Mouse (Mus musculus): ENCODE results near the gene Ap5z1. TPM values are rescaled to one million over a fixed set of nuclear protein-coding genes. Genes with fewer than 3 reads are reported as not detected.

The Ap5z1 gene
- polyA plus RNA-seq, 1 experiment from 2014 or later: 14.3 TPM

- Histone ChIP-seq H3K4me3 (no peak overlapping the region), H3K27me3 (no peaks in the 10 kb centered on the region), H3K9ac (no peak overlapping the region), H3K4me2 (no peak overlapping the region), H3K36me3 (peaks cover 31% of the 10 kb centered on the region), H3K27ac (replicated peaks) (no peak overlapping the region), H3K4me1 (replicated peaks) (no peaks in the 10 kb centered on the region), H3K9me3 (no peaks in the 10 kb centered on the region)
- ATAC-seq (ENCODE audit: low FRiP score, low read depth): no peak
- 48% methylated on average over 10 of the region's 10 CpGs for WGBS
Observed at GRCm38 (mm10) chr5:142457345-142457744, 6.4 kb upstream of the Ap5z1 start.

- Histone ChIP-seq H3K4me1 (replicated peaks) (peaks cover 7% of the 10 kb centered on the region), H3K9ac (no peak overlapping the region), H3K27me3 (no peaks in the 10 kb centered on the region), H3K27ac (replicated peaks) (no peak overlapping the region), H3K4me3 (no peak overlapping the region), H3K36me3 (peaks cover 24% of the 10 kb centered on the region), H3K9me3 (no peaks in the 10 kb centered on the region), H3K4me2 (no peak overlapping the region)
- no peak for ATAC-seq (ENCODE audit: low FRiP score, low read depth)
- WGBS: 90% methylated on average over 17 of the region's 17 CpGs
Observed at GRCm38 (mm10) chr5:142458791-142459557, 4.8 kb upstream of the Ap5z1 start.

DNA sequence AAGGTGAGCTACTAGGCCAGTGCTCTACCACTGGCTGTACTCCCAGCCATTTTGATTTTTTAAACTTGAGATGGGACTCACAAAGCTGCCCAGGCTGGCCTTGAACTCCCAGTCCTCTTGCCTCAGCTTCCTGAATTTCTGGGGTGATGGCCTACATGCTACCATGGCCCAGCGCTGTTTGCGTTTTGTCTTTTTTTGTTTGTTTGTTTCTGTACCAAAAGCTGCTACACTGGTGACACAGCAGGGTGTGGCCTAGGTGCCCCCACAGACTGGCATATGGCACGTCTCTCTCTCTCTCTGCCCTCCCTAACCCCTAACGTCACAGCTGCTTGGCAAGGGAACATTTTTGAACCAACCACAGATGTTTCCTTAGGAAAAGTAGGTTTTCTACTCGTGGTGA is 3.9 kb upstream of the Ap5z1 start:
- Histone ChIP-seq H3K9me3 (no peaks in the 10 kb centered on the region), H3K9ac (no peak overlapping the region), H3K4me1 (replicated peaks) (peaks cover 14% of the 10 kb centered on the region), H3K4me2 (no peak overlapping the region), H3K27ac (replicated peaks) (no peak overlapping the region), H3K4me3 (no peak overlapping the region), H3K27me3 (no peaks in the 10 kb centered on the region), H3K36me3 (peaks cover 23% of the 10 kb centered on the region)
- ATAC-seq (ENCODE audit: low FRiP score, low read depth): no peak
- 62% methylated on average over 5 of the region's 5 CpGs for WGBS

GRCm38 (mm10) chr5:142461942-142462640 is 1.7 kb upstream of the Ap5z1 start:
- Histone ChIP-seq H3K4me2 (no peak overlapping the region), H3K27ac (replicated peaks) (no peak overlapping the region), H3K9me3 (no peaks in the 10 kb centered on the region), H3K27me3 (no peaks in the 10 kb centered on the region), H3K9ac (no peak overlapping the region), H3K4me3 (no peak overlapping the region), H3K36me3 (peaks cover 12% of the 10 kb centered on the region; the same call in 1 of the 2 replicates), H3K4me1 (replicated peaks) (peaks cover 18% of the 10 kb centered on the region)
- 98% methylated on average over 7 of the region's 7 CpGs for WGBS
- ATAC-seq (ENCODE audit: low FRiP score, low read depth): no peak

DNA sequence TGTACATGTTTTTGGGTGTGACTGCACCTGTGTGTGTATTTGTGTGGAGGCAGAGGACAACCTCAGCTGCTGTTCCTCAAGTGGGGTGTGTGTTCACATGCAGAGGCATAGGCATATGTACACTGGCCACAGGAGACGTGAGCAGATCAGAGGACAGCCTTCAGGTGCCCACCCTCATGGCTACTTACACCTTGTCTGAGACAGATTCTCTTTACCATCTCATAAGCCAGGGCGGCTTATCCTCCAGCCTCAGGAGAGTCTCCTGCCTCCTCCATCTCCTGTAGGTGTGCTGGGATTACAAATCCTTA is 1.1 kb upstream of the Ap5z1 start:
- 89% methylated on average over 2 of the region's 2 CpGs for WGBS
- no peak overlapping the region for H3K9ac ChIP-seq
- no peaks in the 10 kb centered on the region for H3K9me3 ChIP-seq

DNA sequence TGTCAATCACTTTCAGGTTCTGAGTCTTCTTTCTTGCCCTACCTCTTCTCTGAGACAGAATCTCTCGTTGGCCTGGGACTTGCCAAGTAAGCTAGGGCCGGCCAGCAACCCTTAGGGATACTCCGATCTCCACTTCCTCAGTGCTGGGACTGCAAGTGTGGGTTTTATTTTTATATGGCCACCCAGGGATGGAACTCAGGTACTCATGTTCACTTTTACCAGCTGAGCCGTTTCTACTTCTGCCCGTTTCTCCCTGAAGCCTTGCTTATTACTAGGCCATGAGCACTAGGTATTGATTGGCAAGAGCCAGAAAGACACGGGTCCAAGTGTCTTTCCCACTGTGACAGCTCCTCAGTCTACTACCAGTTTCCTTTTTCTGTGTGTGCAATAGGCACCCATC is 733 bp upstream of the Ap5z1 start:
- 82% methylated on average over 6 of the region's 6 CpGs for WGBS
- no peak for ATAC-seq (ENCODE audit: low FRiP score, low read depth)
- peak overlapping the region; percentile 90 for H3K27ac ChIP-seq (replicated peaks)
- H3K27me3 ChIP-seq: no peaks in the 10 kb centered on the region
- no peaks in the 10 kb centered on the region for H3K9me3 ChIP-seq
- peak overlapping the region; percentile 87 for H3K4me3 ChIP-seq
- 0 out of 2 replicates have a peak, but pooled peaks cover 6% of the 10 kb centered on the region for H3K36me3 ChIP-seq
- peaks cover 18% of the 10 kb centered on the region for H3K4me1 ChIP-seq (replicated peaks)
- H3K9ac ChIP-seq: peak overlapping the region; percentile 51; the same call in 1 of the 2 replicates
- H3K4me2 ChIP-seq: peak overlapping the region; percentile 79

More for the DNA sequence above, 1.1 kb upstream of the Ap5z1 start:
- Histone ChIP-seq H3K4me3 (no peak overlapping the region), H3K36me3 (peaks cover 9% of the 10 kb centered on the region; the same call in 1 of the 2 replicates), H3K27ac (replicated peaks) (peak overlapping the region; percentile 90; the same call in 1 of the 2 replicates), H3K4me1 (replicated peaks) (peaks cover 18% of the 10 kb centered on the region), H3K27me3 (no peaks in the 10 kb centered on the region), H3K4me2 (no peak overlapping the region)
- ATAC-seq (ENCODE audit: low FRiP score, low read depth): no peak

- no peaks in the 10 kb centered on the region for H3K27me3 ChIP-seq
- peaks cover 16% of the 10 kb centered on the region for H3K4me1 ChIP-seq (replicated peaks)
- peaks cover 8% of the 10 kb centered on the region for H3K36me3 ChIP-seq
- no peak overlapping the region for H3K4me2 ChIP-seq
- no peak overlapping the region for H3K27ac ChIP-seq (replicated peaks)
- whole genome bisulfite sequencing: 94% methylated on average over 13 of the region's 13 CpGs
- no peak overlapping the region for H3K9ac ChIP-seq
- no peak overlapping the region for H3K4me3 ChIP-seq
- H3K9me3 ChIP-seq: no peaks in the 10 kb centered on the region
- no peak for ATAC-seq (ENCODE audit: low FRiP score, low read depth)
Observed at GRCm38 (mm10) chr5:142468375-142468774, 4.6 kb downstream of the Ap5z1 start.

DNA sequence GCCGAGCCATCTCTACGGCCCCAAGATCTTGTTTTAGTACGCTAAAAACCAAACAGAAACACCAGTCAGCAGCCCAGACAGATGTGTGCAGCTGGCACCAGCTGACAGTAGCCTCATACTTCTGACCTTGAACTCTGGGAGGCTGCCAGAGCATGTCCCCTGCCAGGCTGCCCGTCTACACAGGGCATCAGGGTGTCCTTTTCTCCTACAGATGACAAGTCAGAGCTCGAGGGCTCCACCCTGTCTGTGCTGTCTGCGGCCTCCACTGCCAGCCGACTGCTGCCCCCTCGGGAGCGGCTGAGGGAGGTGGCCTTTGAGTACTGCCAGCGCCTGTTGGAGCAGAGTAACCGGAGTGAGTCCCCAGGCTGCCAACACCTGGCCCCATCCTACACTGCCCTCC is 6.1 kb downstream of the Ap5z1 start:
- no peak for ATAC-seq (ENCODE audit: low FRiP score, low read depth)
- 86% methylated on average over 11 of the region's 11 CpGs for WGBS
- H3K4me2 ChIP-seq: no peak overlapping the region

DNA sequence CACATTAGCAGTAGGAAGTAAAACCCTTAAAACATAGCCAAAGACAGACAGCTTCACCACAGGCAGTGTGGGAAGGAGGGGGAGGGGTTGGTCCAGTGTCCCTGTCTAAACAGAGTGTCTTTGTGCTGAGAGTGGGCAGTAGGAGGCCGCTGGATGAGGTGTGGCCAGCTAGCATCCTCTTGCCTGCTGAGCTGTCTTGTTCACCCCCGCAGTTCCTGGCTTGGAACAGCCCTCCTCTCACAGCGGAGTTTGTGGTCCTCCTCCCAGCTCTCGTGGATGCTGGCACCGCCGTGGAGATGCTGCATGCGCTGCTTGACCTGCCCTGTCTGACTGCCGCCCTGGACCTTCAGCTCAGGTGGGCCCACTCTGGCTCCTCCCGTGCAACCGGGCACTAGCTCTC is 10.0 kb downstream of the Ap5z1 start:
- peaks cover 8% of the 10 kb centered on the region for H3K36me3 ChIP-seq
- H3K9ac ChIP-seq: no peak overlapping the region
- H3K4me1 ChIP-seq (replicated peaks): peaks cover 13% of the 10 kb centered on the region; the same call in 1 of the 2 replicates
- WGBS: 45% methylated on average over 10 of the region's 10 CpGs
- 0 out of 2 replicates have a peak, but pooled peaks have one; percentile 20 for ATAC-seq (ENCODE audit: low FRiP score, low read depth)
- H3K27me3 ChIP-seq: no peaks in the 10 kb centered on the region
- H3K9me3 ChIP-seq: no peaks in the 10 kb centered on the region
- H3K4me2 ChIP-seq: no peak overlapping the region
- H3K4me3 ChIP-seq: no peak overlapping the region
- no peak overlapping the region for H3K27ac ChIP-seq (replicated peaks)

More for the DNA sequence above, 6.1 kb downstream of the Ap5z1 start:
- Histone ChIP-seq H3K9me3 (no peaks in the 10 kb centered on the region), H3K4me1 (replicated peaks) (peaks cover 18% of the 10 kb centered on the region), H3K4me3 (no peak overlapping the region), H3K36me3 (peaks cover 8% of the 10 kb centered on the region), H3K27ac (replicated peaks) (no peak overlapping the region), H3K27me3 (no peaks in the 10 kb centered on the region), H3K9ac (no peak overlapping the region)

- ATAC-seq (ENCODE audit: low FRiP score, low read depth): no peak
- Histone ChIP-seq H3K9me3 (no peaks in the 10 kb centered on the region), H3K9ac (no peak overlapping the region), H3K27ac (replicated peaks) (no peak overlapping the region), H3K36me3 (no peaks in the 10 kb centered on the region), H3K4me2 (no peak overlapping the region), H3K4me3 (no peak overlapping the region), H3K4me1 (replicated peaks) (peaks cover 16% of the 10 kb centered on the region), H3K27me3 (no peaks in the 10 kb centered on the region)
- 90% methylated on average over 7 of the region's 7 CpGs for WGBS
Observed at GRCm38 (mm10) chr5:142475669-142476068, 11.9 kb downstream of the Ap5z1 start.

GRCm38 (mm10) chr5:142477346-142477745 is 13.6 kb downstream of the Ap5z1 start:
- H3K9me3 ChIP-seq: no peaks in the 10 kb centered on the region
- H3K4me2 ChIP-seq: no peak overlapping the region
- no peaks in the 10 kb centered on the region for H3K27me3 ChIP-seq
- WGBS: 85% methylated on average over 12 of the region's 12 CpGs
- H3K4me1 ChIP-seq (replicated peaks): peaks cover 16% of the 10 kb centered on the region
- no peak overlapping the region for H3K9ac ChIP-seq
- no peaks in the 10 kb centered on the region for H3K36me3 ChIP-seq
- no peak overlapping the region for H3K27ac ChIP-seq (replicated peaks)
- no peak for ATAC-seq (ENCODE audit: low FRiP score, low read depth)
- no peak overlapping the region for H3K4me3 ChIP-seq

GRCm38 (mm10) chr5:142477866-142478615 is 14.3 kb downstream of the Ap5z1 start:
- Histone ChIP-seq H3K36me3 (no peaks in the 10 kb centered on the region), H3K27me3 (no peaks in the 10 kb centered on the region), H3K4me3 (no peak overlapping the region), H3K4me1 (replicated peaks) (peaks cover 16% of the 10 kb centered on the region), H3K9ac (no peak overlapping the region), H3K4me2 (no peak overlapping the region), H3K9me3 (no peaks in the 10 kb centered on the region), H3K27ac (replicated peaks) (no peak overlapping the region)
- ATAC-seq (ENCODE audit: low FRiP score, low read depth): no peak
- WGBS: 78% methylated on average over 5 of the region's 5 CpGs
